Mouse (Mus musculus) gastrocnemius, postnatal 10 days (tissue): ENCODE data around the gene Tob2. TPM values are rescaled to one million over a fixed set of nuclear protein-coding genes. Genes with fewer than 3 reads are reported as not detected.

Experiments
- DNase-seq: peaks from one replicate; pipeline ENCODE4 v3.0.0; 2021; ENCODE audit warnings: mixed read lengths
- total RNA-seq, 2 experiments: library from RNA; stranded (reverse); gene quantifications; 2 replicates each; pipeline ENCODE4 v1.2.3; 2021

The Tob2 gene
- total RNA-seq, 2 experiments from 2014 or later, result 38.1 to 80.4 TPM

DNA sequence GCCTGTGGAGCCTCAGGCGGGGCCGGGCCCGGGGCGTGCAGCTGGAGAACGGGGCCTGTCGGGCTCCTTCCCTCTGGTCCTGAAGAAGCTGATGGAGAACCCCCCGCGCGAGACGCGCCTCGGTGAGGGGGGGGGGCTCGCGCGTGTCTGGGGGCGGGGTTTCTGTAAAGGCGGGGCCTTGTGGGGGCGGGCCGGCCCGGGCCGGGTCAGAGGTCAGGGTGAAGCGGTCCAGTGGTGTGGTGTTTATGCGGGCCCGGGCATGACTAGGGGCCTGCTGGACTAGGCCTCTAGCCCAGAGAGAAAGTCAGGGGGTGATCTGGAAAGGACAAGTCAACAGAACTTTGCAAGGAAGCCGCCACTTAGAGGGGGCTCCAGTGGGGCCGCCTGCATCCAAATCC lies 47.0 kb downstream of the Tob2 start:
- DNase-seq, result no peak

DNA sequence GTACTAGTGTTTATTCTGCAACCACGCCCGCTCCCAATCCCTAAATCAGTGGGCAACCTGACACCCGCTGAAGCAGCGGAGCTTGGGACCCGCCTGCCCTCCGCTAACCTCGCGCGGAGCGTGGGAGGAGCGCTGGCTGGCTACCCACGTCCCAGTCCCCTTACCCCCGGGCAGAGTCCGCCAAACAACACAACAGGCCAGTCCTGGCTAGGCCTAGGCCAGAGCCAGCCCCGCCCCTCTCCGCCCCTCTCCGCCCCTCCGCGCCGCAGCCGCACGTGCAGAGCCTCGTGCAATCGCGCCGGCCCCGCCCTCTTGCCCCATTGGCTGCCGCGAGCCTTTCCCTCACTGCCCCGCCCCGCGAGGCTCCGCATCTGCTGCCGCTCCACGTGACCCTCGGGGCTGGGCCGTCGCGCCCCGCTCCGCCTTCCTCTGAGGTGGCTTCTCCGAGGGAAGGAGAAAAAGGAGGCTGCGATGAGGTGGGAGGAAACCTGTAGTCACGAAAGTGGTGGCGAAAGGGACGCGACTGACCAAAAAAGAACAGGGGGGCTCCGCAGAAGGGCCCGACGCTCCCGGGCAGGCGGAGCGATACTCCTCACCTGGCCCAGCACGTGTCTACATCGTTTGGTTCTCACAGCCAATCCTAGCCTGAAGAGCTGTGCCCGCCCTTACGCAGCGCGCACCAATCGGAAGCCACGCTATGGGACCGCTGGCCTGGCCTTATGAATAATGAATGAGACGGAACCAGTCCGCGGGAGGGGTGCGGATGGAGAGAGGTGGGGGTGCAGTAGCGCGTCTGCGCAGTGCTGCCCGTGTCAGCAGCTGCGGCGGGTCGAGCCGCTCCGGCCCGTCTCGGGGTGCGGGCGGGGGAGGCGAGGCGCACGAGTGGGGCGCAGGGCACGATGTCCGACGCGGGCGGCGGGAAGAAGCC lies 47.7 kb downstream of the Tob2 start:
- peak; percentile 99 for DNase-seq

DNA sequence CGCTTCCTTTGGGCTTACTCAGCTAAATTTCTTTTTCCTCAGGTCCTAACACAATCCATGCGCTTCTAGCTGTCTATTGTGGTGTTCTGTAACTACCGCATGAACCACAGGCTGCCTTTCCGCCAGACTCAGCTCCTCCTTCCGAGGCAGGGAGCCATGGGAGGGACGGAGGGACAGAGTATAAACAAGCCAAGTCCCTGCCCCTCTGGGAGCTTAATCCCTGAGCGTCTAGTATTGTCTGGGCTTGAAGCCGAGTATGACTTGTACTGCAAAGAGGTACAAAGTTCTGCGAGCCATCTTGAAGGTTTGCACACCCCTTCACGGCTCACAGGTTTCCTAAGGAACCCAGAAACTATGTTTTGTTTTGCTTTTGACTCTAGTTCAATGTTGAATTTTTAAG lies 48.4 kb downstream of the Tob2 start:
- peak; percentile 92 for DNase-seq

DNA sequence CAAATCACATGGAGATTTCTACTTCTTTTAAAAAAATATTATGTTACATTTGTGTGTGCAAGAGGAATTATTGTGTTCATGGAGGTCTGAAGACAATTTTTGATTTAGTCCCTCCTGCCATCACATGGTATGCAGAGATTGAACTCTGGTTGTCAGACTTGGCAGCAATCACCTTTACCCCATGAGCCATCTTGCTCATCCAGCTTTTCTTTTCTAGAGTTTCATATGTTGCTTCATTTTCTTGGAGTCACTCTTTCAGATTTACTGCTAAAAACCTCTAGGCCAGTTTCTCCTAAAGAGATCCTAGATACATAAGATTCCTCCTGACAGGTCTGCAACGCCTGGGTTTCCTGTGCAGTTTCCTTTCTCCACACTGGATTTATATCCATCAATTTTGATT lies 49.0 kb downstream of the Tob2 start:
- DNase-seq, result no peak

DNA sequence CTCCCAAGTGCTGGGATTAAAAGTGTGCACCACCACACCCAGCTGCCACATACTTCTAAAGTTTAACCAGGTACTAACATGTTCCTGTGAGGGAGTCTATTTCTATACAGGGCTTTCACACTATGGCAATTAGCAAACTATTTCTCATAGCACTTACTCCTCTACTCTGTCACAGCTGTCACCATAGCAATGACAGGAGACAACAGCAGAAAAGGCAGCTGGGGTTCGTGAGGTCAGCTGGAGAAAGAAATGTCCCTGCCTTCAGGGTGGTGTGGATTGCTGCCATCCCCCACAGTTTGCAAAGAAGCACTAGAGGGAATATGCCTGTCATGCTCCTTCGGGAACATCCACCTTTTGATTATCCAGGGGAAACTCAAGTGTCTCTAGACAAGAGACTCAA lies 49.8 kb downstream of the Tob2 start:
- DNase-seq, result no peak

DNA sequence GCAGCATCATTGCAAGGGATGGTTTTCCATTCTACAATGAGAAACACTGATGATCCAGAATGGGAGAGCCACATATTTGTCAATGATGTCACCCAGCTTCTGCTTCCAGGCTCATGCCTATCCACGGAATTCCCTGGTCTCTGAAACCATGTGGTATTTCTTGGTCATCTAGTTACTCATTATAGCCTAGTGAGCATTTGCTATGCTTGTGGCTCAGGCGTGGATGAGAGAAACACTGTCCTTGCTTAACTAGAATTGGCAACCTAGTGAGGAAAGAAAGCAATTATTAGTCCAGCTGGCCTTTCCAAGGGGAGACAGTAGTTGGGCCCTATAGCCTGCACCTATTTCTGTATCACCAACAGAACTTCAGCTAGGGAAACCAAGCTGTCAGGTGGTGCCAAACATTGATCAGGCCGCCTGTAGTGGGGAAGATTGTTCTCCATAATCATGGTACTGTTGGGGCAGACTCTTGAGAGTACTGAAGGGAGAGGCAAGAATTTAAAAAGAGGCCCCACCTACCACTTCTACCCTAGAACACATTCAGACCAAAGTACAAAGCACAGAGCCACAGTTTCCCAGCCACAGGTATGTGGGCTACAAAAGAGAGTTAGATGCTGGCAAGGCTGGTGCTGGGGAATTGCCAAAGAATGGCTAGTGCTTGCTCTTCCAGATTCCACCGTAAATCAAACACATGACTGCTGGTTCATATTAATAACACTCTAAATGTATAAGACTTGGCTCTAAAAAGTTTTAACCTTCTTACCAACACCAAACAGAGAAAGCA lies 51.8 kb downstream of the Tob2 start:
- no peak for DNase-seq

DNA sequence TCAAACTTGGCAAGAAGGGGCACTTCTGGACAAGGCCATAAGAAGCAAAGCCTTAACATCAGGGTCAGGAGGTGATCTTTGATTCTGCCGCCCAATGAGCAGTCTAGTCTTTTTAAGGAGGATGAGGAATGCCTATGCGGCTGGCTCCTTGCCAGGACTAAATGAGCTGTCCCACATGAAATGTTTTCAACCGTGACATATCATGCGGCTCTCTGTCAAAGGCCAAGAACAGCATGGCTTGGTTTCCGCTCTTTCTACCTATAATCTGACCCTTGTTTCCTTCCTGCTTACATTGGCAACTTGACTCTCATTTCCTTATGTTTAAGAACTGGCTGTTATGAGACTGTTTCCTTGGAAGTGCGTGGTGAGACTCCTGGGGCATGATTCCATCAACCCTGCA lies 53.0 kb downstream of the Tob2 start:
- DNase-seq, result no peak

DNA sequence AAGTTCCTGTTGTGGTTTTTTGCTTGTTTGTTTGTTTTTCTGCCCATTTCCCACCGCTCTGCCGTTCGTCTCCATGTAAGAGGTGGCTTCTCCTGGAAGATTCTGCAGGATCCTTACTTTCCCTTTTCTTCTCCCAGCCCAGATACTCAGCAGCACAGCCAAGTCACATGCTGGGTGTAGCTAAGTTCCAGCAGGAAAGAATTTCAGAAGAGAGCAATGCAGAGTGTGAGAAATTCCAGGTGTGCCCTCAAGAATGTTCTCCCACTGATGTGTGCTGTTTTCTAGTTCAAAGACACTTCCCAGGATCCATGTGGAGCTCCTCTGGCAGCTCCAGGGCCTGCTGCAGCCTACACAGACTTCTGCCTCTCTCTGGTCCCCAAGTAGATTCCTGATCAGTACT lies 53.7 kb downstream of the Tob2 start:
- DNase-seq, result no peak

DNA sequence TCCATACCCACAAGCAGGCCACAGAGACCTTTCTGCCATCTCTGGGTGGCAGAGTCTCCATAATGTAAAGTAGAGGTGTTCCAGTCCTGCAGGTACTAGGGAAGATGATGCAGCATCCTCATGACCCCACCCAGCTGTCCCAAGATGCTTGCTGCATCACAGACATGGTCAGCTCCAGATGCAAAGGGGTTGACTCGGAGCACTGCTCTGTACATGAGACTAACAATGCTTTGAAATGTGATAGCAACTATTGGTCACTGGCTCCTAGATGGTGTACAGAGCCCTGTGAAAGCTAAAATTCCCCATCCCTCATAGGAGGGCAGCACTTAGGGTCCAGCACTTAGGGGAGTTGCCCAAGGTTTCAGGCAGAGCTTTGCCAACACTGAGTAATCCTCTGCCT lies 54.4 kb downstream of the Tob2 start:
- no peak for DNase-seq

DNA sequence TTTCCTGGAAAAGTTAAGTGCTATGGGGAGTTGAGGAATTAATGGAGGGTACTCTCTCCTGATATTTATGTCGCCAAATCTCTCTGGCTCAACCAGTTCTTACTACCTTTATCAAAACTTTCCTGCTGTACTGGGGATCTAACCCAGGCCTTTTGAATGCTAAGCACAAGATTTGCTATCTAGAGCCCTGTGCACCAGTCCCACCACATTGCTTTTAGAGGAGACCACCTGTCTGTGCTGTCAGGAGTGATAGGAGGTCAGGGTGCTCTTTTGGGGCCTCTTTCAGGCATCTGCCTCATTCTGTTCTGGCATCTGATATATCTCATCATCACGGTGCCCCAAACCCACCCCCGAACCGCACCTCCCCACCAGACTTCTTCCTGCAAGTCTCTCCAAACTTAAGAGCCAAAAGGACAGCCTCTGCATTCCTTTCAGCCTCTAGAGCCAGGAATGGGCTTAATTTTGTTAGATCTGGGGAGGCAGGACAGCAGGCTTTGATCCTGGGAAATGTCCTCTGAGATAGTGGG lies 55.1 kb downstream of the Tob2 start:
- no peak for DNase-seq

DNA sequence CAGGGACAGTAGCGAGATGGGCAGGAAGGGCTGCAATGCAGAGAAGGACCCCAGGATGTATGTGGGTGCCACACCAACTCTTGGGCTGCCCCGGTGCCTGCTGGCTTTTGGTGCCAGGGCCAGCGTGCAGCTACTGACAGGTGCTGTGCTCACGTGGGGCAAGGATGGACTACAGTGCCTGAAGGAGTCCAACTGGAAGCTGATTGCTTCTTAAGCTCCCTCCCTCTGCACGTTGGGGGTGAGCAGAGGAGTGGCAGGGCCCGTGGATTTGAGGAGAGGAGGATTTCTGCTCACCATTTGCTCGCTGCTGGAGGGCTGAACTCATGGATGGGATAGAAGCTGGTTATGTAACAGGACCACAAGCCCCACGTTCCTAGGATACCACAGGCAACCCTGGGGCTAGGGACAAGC lies 55.6 kb downstream of the Tob2 start:
- peak; percentile 64 for DNase-seq

DNA sequence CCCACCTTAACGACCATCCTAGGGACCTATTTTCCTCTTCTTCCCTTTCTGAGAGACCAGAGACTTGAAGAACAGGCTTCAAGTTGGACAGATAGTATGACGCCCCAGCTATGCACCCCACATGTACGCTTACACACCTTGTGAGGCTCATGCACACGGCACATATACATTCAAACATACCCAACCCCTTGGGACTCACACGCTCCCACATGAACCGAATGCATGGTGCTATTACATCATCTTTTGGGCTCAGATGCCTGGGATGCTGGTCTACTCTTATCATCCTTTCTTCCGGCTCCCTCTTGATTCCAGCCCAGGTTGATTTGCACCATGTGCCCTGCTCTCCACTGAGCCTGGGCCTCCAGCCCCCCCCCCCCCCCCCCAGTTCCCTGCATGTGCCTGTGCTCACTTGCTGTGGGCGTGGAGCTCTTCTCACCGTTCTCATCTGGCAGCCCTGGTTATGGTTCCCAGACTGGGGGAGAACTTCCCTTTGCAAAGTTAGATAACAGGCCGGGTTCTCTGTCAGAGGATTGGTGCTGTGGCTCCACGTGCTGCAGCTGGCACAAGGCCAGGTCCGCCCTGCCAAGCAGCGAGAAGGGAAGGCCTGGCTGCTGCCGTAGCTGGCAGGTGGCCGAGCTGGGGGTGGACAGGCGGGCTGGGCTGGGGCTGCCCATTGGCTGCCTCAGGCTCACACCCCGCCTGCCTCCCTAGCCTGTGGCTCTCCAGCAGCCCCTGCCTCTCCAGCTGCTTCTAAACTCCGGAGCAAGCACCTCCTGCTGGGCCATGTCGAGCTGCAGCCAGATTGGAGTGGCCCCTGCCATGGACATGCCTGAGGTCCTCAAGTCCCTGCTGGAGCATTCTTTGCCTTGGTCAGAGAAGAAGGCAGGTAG lies 56.4 kb downstream of the Tob2 start, which contains the start of gene Tef:
Tef (plus strand) TSS at position 421 of the 890 bp plus-strand sequence.
- DNase-seq, result peak; percentile 100

DNA sequence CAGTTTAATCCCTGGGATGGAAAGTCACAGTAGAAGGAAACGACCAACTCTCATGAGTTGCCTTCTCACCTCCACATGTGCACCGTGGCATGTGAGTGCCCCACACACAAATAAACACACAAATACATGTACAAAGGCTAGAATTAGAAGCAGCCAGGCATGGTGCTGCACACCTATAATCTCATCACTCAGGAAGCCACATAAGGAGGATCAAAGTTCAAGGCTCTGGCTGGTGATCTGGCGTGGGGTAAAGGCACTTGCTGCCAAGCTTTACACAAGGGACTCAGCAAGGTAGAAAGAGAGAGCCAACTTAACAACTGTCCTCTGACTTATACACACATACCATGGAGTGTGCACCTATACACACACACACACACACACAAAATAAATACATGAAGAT lies 58.2 kb downstream of the Tob2 start:
- no peak for DNase-seq

DNA sequence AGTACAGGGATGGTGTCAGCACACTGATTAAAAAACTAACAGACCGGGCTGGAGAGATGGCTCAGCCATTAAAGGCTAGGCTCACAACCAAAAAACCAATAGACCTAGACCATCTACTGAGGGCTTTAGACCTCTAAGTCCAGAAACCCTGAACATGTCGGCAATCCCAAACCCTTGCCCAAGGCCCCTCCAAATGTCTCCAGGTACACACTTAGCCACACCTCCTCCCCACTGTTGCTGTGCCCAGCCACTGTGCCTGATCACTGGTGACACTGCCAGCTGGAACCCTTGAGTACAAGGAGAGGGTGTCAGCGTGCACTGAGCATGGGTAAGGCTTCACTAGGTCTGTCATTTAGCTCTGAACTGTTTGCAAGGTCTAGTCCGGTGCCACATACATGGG lies 60.2 kb downstream of the Tob2 start:
- DNase-seq, result no peak

Other genes with a start within 250 kb of the Tob2 start
- 1 to 10 TPM; 7.5 to 9.3 TPM for gene L3mbtl2, start 194.9 kb downstream of the Tob2 start, total RNA-seq
- 1 to 10 TPM; 2.4 to 3.4 TPM for gene Chadl, start 161.5 kb downstream of the Tob2 start, total RNA-seq
- 10 to 100 TPM; 39.8 to 43.1 TPM for gene Zc3h7b, start 113.7 kb downstream of the Tob2 start, total RNA-seq
- 10 to 100 TPM; 28.6 to 31.3 TPM for gene Rangap1, start 113.3 kb downstream of the Tob2 start, total RNA-seq
- gene Tef, start 56.4 kb downstream of the Tob2 start, total RNA-seq, result 100 to 1,000 TPM; 127 to 130 TPM
- gene Phf5a, start 13.1 kb upstream of the Tob2 start, total RNA-seq, result 10 to 100 TPM; 37.4 to 39.6 TPM
- gene Aco2, start 13.5 kb upstream of the Tob2 start, total RNA-seq, result 100 to 1,000 TPM; 789 to 874 TPM
- gene Polr3h, start 67.4 kb upstream of the Tob2 start, total RNA-seq, result 10 to 100 TPM in 1 of 2 experiments, 1 to 10 TPM in 1; 8.2 to 12.1 TPM
- 1 to 10 TPM; 5.7 to 6.0 TPM for gene Csdc2, start 78.0 kb upstream of the Tob2 start, total RNA-seq
- 10 to 100 TPM; 12.0 to 15.3 TPM for gene Pmm1, start 102.1 kb upstream of the Tob2 start, total RNA-seq
- gene 1700029P11Rik, start 121.7 kb upstream of the Tob2 start, total RNA-seq, result not detected
- 10 to 100 TPM; 25.5 to 26.0 TPM for gene Xrcc6, start 129.0 kb upstream of the Tob2 start, total RNA-seq
- gene Desi1, start 175.1 kb upstream of the Tob2 start, total RNA-seq, result 10 to 100 TPM; 18.5 to 20.7 TPM
- gene Snu13, start 188.8 kb upstream of the Tob2 start, total RNA-seq, result 10 to 100 TPM; 50.0 to 54.5 TPM
- gene 4930407I10Rik, start 200.4 kb upstream of the Tob2 start, total RNA-seq, result not detected
- gene Mei1, start 211.2 kb upstream of the Tob2 start, total RNA-seq, result under 1 TPM; 0.23 to 0.36 TPM